Mouse (Mus musculus): ENCODE results near the gene Dcaf8.

DNA sequence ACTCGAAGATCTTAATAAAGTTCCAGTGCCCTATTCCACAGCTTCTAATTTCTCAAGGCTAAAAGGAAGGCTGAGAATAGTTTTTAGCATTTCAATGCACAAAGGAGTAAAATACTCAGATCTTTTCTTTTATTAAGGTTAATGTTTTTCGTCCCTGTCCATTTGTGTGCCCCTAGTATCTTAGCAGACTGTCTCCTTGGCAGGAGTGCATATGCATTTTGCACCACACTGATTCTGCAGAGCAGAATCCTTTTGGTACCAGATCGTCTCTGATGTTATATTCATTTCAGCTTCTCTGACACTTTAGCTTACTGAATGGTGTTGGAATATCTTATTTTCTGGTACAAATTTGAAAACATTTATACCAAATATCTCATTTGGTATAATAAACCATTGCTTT lies 33.9 kb downstream of the Dcaf8 start:
- no peak for TF ChIP-seq CTCF (IDR thresholded peaks at IDR 0.05; ENCODE audit: low read depth)
- no peak for TF ChIP-seq EP300 (IDR thresholded peaks at IDR 0.05; ENCODE audit: low read depth)
